Mouse (Mus musculus) splenic B cell, adult 2 months (primary cell): ENCODE measurements around the gene Plekhg2.

ENCODE experiments used
- DNase-seq: peaks from one replicate; pipeline ENCODE4 v3.0.0-alpha.2; 2011; ENCODE audit warnings: low read depth, low spot score
- H3K27me3 ChIP-seq: 2 replicates; pipeline ENCODE4 v1.6.1; 2012; ENCODE audit warnings: mild to moderate bottlenecking, low read length, moderate library complexity, mixed read lengths; ENCODE audit not compliant: control insufficient read depth, poor library complexity, insufficient read depth, severe bottlenecking
- H3K36me3 ChIP-seq: 2 replicates; pipeline ENCODE4 v1.6.1; 2012; ENCODE audit warnings: mild to moderate bottlenecking, low read length, moderate library complexity, mixed read lengths; ENCODE audit not compliant: control insufficient read depth, poor library complexity, insufficient read depth, severe bottlenecking

Gene Plekhg2

DNA sequence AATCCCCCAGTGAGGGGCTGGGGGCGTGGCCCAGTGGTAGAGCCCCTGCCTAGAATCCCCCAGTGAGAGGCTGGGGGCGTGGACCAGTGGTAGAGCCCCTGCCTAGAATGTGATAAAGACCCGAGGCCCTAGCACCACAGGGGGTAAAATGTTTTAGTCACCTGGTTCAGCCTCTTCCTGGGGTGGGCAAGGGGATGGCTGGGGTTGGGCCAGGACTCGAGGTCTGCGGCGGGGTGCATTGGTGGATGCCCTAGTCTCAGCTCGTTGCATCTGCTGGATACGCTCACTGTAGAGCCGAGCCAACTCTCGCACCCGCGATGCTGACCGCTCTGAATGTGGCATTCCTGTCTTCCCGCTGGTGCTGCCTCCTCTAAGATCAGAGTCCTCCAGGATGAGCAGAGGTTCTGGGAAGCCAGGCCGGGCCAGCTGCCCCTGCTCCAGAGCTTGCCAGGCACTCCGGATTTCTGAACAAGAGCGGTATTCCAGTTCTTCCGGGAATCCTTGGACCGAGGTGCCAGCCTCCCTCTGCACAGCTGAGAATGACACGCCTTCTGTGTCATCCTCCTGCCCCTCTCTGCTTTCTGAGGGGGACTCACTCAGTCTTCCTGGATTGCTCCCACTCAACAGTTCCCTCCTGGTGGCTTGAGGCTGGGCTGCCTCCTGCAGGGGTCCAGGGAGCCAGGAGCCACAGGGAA is 10.6 kb downstream of the Plekhg2 start:
- DNase-seq: no peak
- Histone ChIP-seq H3K36me3 (peaks cover 18% of the 10 kb centered on the region), H3K27me3 (no peaks in the 10 kb centered on the region)

DNA sequence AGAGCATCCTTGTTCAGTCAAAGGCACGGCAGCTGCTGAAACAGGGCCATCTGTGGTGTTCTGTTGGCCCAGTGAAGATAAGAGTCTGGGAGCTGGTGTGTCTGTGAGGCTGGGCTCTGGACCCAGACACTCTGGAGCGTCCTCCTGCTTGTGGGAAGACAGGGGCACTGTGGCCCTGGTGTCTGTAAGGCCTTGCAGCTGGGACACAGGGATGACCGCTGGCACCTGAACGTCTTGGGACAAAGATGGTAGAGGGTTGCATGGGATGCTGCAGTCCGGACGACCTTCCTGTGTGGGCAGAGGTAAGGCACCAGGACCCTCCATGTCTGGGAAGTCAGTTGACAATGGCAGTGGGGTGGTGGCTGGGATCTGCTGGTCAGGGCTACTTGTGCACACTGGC is 12.1 kb downstream of the Plekhg2 start:
- H3K27me3 ChIP-seq: no peaks in the 10 kb centered on the region
- no peak for DNase-seq

DNA sequence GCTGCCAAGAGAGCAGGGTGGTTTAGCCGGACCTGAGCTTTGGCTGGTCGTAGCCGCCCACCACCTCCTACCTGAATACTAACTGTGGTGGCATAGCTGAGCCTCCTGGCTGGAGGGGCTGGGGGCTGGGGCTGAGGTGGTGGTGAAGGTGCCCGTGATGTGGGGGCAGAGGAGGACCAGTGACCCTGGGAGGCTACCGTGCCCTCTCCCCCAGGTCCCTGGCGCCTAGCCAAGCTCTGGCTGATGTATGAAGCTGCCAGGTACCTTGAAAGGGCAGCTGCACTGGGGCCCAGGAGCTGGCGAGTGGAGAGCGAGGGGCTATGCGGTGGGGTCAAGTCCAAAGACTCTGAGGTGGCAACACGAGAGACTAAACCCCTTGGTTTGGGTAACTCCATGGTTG is 12.5 kb downstream of the Plekhg2 start:
- Histone ChIP-seq H3K27me3 (no peaks in the 10 kb centered on the region), H3K36me3 (peaks cover 15% of the 10 kb centered on the region)
- DNase-seq: no peak

More for the DNA sequence above, 12.1 kb downstream of the Plekhg2 start:
- peaks cover 17% of the 10 kb centered on the region for H3K36me3 ChIP-seq

DNA sequence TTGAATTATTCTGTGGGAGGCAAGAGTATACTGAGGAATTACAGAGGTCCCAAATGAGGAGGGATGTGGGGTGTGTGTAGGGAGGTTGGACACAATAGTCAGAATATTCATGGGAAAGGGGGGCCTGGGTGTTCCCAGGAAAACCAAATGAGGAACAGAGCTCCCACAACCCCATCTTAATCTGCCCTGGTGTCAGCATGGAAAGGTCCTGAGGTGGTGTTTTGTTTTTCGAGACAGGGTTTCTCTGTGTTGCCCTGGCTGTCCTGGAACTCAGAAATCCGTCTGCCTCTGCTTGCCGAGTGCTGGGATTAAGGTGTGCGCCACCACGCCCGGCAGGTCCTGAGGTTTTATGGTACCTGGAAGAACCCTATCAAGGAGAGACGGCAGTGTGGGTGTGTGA is 14.0 kb downstream of the Plekhg2 start:
- H3K27me3 ChIP-seq: no peaks in the 10 kb centered on the region
- DNase-seq: no peak
- peaks cover 16% of the 10 kb centered on the region for H3K36me3 ChIP-seq

DNA sequence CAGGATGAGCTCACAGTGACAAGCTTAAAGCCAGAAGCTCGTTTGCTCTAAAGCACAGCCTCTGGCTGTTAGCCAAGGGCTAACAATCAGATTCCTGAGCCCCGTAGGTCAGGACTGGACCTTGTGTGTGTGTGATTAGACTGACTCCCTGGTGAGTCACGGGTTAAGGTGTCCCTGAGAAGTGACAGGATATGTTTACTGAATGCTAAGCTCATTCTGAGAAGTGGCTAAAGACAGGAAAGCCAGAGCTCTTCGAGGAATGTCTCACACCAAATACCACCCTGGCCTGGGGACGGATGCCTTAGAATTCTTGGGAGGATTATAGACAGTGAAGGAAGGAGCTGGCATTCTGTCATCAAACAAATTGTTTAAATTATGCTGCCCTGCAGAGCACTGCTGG is 14.4 kb downstream of the Plekhg2 start:
- no peak for DNase-seq
- Histone ChIP-seq H3K27me3 (no peaks in the 10 kb centered on the region), H3K36me3 (peaks cover 19% of the 10 kb centered on the region)

DNA sequence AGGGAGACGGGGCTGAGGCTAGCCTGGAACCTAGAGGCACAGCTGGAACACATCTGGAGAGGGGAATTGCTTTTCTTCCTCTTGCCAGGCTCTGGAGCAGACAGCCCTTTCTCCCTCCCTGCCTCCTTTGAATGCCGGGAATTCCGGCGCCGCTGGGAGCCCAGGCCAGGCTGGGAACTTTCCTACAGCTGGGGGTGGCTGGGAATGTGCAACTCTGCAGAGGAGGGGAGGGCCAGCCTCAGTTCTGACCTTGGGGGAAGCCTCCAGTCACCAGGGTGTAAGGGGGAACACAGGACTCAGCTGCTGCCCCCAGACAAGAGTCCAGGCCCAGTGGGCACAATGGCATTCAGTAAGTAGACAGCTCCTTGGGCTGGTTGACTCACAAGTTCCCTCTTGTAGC is 15.4 kb downstream of the Plekhg2 start:
- peaks cover 18% of the 10 kb centered on the region for H3K36me3 ChIP-seq
- no peaks in the 10 kb centered on the region for H3K27me3 ChIP-seq
- no peak for DNase-seq

DNA sequence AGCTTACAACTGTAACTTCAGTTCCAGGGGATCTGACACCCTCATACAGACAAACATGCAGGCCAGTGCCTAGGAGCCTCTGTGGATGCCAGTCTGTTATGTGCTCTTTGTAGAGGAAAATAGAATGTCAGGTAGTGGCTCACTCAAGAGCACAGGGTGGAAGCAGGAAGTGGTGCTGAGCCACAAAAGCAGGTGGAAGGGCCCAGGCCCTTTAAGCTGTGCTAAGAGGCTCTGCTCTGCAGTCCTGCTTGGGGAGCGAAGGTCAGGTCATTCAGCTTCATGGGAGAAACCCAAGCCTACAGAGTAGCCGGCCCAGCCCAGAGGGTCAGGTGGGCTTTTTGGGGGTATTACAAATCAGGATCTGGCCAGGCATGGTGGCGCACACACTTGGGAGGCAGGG is 17.2 kb downstream of the Plekhg2 start:
- no peak for DNase-seq
- Histone ChIP-seq H3K36me3 (peaks cover 20% of the 10 kb centered on the region), H3K27me3 (no peaks in the 10 kb centered on the region)

DNA sequence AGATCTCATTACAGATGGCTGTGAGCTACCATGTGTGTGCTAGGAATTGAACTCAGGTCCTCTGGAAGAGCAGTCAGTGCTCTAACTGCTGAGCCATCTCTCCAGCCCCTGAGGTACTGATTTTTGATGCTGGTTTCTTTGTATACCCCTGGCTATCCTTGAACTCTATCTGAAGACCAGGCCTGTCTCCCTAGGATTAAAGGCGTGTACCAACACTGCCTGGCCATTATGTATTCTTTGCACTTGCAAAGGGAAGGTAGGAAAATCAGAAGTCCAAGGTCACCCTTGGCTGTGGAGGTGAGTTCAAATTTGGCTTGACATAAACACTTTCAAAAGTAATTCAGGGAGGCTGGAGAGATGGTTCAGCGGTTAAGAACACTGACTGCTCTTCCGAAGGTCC is 17.8 kb downstream of the Plekhg2 start:
- H3K36me3 ChIP-seq: peaks cover 15% of the 10 kb centered on the region
- H3K27me3 ChIP-seq: no peaks in the 10 kb centered on the region
- DNase-seq: no peak

DNA sequence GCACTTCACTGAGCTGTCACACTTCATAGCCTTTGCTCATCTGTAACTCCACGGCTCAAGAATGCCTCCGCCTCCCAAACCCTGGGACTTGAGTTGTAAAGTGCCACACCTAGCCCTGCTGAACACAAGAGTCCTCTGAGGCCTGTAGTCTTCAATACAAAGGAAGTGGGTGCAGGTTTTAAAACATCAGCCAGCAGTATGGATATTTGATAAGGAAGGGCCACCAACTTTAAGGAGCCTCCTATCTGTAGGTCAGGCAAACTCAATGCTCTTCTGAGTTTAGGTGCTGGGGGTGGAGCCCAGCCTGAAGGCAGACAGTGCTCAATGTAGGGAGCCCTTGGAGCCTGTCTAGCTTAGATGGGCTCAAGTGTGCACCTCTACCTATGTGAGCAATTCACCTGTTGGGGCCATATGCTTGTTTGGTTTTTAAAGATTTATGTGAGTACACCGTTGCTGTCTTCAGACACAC is 18.3 kb downstream of the Plekhg2 start:
- Histone ChIP-seq H3K36me3 (peaks cover 15% of the 10 kb centered on the region), H3K27me3 (no peaks in the 10 kb centered on the region)
- DNase-seq: no peak

DNA sequence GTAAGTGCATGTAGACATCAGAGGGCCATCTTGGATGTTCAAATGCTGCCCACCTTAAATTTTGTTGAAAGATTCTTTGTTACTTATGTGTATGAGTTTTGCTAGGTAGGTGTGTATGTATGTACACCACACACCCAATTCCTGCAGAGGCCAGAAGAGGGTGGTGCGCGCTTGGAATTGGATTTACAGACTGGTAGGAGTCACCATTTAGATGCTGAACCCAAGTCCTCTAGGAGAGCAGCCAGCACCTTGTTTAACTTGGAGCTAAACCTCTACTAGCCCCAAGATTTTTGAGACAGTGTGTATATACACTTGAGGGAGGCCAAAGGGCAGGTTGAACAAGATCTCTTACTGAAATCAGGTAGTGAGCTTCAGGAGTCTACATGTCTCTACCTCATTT is 19.1 kb downstream of the Plekhg2 start:
- peaks cover 15% of the 10 kb centered on the region for H3K36me3 ChIP-seq
- H3K27me3 ChIP-seq: no peaks in the 10 kb centered on the region
- DNase-seq: peak; percentile 23

DNA sequence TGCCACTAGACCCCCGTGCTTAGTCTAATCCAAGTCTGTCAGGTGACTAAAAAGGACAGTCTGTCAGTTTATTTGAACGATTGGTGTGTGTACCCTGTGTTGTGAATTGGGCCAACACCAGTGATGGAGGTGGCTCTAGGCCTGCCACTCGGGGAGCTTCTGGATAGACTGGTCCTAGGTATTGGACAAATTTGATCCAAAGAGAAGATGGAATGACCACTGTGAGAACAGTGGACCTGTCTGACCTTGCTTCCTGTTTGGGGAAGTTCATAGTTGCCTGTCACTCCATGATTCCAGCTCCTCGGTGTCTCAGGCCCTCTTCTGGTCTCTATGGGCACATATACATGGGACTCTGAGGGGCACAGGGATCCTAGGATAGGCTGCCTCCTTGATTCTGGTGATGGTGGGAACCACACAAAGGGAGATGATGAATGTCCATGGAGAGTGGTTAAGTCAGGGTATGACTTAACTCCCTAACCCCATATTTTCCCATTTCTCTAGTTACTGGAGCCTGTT is 20.7 kb downstream of the Plekhg2 start:
- Histone ChIP-seq H3K27me3 (no peaks in the 10 kb centered on the region), H3K36me3 (peaks cover 15% of the 10 kb centered on the region)
- DNase-seq: no peak

DNA sequence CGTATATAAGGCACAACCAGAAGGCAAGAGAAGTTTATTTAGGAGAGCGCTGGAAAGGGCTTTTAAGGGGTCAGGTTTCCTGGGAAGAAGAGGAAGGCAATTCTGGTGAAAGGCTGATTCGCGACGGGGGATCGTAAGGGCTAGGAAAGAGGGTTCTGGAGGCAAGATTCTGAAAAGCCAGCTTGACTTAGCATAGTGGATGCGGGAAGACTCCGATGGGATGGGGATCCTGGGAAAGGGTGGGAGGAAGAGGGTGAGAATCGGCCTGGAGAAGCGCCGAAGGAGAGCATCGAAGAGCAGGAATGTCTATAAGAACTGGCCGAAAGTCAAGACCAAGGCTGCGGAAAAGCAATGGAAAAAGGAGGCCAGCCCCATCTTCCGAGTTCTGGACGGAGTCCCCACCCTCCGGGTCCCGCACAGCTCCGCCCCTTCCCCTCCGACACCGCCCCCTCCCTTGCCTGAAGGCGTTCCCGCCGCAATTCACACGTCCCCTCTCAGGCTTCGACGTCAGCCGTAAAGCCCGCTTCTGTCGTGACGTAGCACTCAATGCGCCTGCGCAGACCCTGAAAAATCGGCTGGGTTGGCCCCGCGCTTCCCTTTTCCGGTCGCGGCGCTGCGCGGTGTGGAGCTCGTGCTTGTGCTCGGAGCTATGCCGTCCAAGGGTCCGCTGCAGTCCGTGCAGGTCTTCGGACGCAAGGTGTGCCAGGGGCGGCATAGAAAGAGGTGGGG is 22.1 kb downstream of the Plekhg2 start, which contains the start of gene Rps16:
Gene Rps16, plus strand, starts transcription at position 498 of the 729 bp plus-strand sequence.
- Histone ChIP-seq H3K36me3 (peaks cover 15% of the 10 kb centered on the region), H3K27me3 (no peaks in the 10 kb centered on the region)
- peak; percentile 98 for DNase-seq

DNA sequence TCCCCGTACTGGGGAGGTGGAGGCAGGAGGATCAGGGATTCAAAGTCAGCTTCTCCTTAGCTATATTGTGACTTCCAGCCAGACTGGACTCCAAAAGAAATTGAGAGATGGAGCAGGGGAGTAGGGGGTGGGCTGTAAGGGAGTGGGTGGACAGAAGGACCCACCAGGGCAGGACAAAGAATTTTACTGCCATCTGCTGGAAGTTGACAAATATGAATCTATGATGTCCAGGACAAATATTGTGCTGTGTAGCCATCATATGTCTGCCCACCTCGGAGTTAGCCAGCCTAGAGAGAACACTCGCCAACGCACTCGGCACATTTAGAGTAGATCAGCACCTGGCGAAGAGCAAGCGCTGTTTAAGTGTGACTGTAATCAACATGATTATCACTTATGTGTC is 23.8 kb downstream of the Plekhg2 start:
- no peaks in the 10 kb centered on the region for H3K27me3 ChIP-seq
- H3K36me3 ChIP-seq: peaks cover 11% of the 10 kb centered on the region
- DNase-seq: no peak

DNA sequence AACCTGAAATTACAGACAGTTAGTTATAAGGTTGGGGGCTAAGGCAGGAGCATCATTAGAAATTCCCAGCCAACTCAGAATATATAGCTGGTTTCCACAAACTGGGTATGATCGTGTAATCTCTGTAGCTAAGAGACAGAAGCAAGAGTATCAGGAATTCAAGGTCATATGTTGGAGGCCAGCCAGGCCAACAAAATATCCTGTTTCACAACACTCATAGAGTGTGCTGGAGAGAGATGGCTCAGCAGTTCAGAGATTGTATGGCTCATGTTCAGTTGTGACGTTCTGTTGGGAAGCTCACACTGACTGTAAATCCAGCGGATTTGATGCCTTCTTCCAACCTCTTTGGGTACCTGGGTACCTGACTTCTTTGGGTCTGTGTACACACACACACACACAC is 24.7 kb downstream of the Plekhg2 start:
- no peak for DNase-seq
- Histone ChIP-seq H3K36me3 (peaks cover 5% of the 10 kb centered on the region; the same call in 1 of the 2 replicates), H3K27me3 (no peaks in the 10 kb centered on the region)

DNA sequence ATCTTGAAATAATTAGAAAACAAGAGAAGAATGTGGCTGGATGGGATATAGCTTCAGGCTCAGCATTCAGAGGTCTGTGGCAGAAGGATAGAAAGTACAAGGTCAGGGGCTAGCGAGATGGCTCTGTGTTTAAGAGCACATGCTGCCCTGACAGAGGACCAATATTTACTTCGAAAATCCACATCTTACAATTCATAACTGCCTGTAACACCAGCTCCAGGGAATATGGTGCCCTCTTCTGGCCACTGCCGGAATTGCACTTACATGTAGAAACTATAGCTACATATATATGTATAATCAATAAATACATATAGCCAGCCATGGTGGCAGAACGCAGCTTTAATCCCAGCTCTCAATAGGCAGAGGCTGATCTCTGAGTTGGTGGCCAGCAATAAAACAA is 27.8 kb downstream of the Plekhg2 start:
- no peaks in the 10 kb centered on the region for H3K36me3 ChIP-seq

More for the DNA sequence above, 27.8 kb downstream of the Plekhg2 start:
- no peaks in the 10 kb centered on the region for H3K27me3 ChIP-seq
- DNase-seq: peak; percentile 92
